Mouse (Mus musculus) frontal cortex, postnatal 25 days (tissue): ENCODE data around the gene Syt16.
A peak's percentile ranks its signal among the peaks of the same experiment; 100 is the strongest.

Source experiments
- DNase-seq, 2 experiments: peaks; one replicate each; pipeline ENCODE4 v3.0.0; 2022; ENCODE audit warnings: low spot score in 2 of 2

Syt16 gene

DNA sequence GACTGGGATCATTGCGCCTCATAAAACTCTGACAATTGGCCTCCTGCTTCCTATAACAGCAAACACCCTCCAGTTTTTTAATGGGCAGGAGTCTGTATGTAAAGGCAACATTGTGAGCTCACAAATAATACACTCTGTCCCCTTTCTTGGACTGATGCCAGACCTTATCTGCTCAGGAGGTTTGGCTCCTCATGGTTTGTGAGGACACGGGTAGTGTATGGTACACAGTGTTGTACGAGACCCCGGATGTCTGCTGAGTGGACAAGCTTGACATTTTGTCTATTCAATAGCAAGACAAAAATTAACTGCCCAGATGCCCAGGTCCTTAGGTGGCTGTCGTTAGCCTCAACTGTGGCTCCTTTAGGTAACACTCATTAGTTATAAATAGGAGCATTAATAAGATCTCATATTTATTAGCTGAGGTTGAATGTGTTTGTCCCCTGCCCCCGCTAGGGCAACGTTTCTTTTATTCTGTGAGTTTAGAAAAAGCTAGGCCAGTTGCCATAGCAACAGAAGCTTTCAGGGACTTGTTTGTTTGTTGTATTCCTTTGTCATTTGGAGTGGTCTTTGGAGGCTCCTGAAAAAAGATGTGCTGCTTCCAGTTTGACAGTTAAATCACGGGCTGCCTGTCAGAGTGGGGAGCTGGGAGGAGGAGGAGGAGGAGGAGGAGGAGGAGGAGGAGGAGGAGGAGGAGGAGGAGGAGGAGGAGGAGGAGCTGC lies 101.3 kb downstream of the Syt16 start:
- no peak for DNase-seq

DNA sequence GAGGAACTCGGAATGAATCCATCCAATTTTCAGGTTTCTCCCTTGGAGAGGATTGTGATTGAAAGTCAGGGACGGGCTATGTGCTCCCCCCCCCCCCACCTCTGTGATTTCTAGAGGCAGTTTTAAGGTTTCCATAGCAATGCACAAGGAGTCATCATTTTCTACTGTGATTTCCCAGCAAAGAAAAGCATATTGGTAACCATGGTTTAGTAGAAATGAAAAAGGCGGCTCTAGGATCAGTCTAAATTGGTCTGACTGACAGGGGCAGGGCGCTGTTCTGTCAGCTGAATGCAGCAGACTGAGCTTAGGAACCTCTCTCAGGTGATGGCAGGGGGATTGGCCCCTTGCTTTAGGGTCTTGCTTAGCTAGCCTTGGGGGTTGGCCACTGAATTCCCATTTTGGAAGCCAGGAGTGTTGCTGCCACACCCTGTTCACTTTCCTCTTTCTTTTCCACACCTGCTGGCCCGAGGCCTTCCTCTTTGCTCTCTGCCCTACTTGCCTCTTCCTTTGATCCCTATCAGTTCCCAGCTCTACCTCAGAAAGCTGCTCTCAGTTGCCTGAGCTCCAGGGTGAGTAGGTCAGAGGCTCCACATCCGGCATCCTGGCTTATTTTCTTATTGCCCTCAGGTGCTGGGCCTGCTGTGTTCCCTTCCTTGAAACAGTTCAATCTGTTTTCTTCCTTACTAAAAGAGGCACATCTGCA lies 108.5 kb downstream of the Syt16 start:
- no peak for DNase-seq

DNA sequence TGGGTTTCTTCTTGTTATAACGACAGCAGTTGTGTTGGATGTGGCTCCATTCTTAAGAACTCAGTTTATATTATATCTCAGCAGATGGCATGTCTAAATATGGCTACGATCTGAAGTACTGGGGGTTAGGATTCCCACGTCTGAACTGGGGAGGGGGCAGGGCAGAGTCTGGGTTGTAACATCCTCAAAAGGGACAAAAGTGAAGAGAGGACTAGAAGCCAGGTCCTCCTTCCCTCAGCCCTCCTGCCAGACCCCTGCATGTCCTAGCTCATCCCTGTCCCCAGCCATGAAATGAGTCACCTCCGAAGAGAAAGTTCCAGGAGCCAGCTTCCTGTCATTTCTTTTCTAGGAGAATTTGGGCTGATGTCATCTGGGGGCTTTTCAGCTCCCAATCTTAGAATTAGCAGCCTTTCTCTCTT lies 111.2 kb downstream of the Syt16 start:
- peak; percentile 24 to 49 for DNase-seq

GRCm38 (mm10) chr12:74109462-74110068 lies 112.1 kb downstream of the Syt16 start:
- DNase-seq = no peak

DNA sequence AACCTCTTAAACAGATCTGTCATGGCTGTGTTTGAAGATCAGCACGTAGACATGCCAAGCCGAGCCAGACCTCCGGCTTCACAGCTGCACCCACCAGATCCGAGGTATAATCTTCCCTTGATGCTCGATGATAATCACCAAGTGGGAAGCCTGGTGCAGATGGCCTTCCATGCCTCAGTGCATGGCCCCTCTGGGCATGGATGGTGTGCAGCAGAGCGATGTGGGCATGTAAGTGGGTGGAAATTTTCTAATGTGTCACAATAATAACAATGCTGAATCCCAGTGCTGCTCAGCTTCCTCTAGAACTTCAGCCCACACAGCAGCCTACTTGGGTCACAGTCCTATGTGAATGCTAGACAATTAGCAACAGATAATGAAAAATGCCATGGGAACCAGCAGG lies 119.4 kb downstream of the Syt16 start:
- DNase-seq = no peak

GRCm38 (mm10) chr12:74125796-74126195 lies 128.3 kb downstream of the Syt16 start:
- no peak for DNase-seq

DNA sequence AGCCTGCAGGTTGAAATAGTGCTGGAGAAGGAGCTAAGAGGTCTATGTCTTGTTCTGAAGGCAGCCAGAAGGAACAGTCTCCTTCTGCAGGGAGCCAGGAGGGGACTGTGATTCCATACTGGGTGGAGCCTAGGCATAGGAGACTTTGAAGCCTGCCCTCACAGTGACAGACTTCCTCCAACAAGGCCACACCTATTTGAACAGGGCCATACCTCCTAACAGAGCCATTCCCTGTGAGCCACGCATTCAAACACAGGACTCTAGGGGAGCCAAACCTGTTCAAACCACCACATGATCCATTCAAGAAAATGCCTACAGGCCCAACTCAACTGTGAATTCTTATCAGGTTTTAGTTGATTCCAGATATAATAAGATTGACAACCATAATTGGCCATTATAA lies 130.8 kb downstream of the Syt16 start:
- no peak for DNase-seq

GRCm38 (mm10) chr12:74131790-74132189 lies 134.3 kb downstream of the Syt16 start:
- no peak for DNase-seq

DNA sequence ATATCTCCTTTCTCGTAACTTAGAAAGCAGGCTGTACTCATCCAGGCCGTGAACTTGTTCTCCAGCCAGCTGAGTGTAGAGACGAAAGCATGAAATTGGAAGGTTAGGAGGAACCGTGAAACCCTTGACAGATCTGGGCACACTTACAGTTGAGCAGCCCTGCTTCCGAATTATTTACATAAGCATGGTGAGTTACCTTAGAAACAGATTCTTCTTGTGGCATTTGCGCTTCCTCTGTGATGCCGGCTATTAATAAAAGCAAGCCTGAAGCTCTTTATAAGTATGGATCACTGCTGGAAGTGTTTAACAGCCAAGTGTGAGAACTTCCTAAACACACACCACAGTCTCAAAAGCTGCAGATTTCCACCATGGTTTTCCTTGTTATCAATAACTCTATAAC lies 144.7 kb downstream of the Syt16 start:
- no peak for DNase-seq

DNA sequence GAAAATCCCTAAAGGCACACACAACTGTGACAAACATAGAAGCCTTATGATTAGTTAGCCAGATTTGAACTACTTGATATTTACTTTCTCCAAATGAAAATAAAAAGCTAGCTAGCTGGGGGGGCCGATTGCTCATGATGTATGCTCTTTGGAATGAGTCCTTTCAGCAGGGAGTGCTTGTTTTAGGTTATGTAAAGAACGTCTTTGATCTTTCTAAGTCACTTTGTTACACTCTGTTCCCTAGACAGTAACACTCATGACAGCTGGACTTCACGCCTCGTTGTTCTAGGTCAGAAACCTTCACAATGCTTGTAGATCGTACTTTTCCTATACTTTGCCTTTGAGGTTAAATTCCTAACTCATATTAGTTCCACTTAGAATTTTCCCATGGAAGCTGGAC lies 146.9 kb downstream of the Syt16 start:
- DNase-seq = no peak

GRCm38 (mm10) chr12:74160791-74161190 lies 163.3 kb downstream of the Syt16 start:
- DNase-seq = no peak

GRCm38 (mm10) chr12:74163080-74163479 lies 165.6 kb downstream of the Syt16 start:
- DNase-seq = no peak

- DNase-seq = no peak
Measured at GRCm38 (mm10) chr12:74171257-74171656, 173.8 kb downstream of the Syt16 start.

GRCm38 (mm10) chr12:74173902-74174301 lies 176.4 kb downstream of the Syt16 start:
- no peak for DNase-seq

GRCm38 (mm10) chr12:74184596-74184995 lies 187.1 kb downstream of the Syt16 start:
- DNase-seq = no peak

GRCm38 (mm10) chr12:74188243-74188785 lies 190.9 kb downstream of the Syt16 start:
- no peak for DNase-seq

DNA sequence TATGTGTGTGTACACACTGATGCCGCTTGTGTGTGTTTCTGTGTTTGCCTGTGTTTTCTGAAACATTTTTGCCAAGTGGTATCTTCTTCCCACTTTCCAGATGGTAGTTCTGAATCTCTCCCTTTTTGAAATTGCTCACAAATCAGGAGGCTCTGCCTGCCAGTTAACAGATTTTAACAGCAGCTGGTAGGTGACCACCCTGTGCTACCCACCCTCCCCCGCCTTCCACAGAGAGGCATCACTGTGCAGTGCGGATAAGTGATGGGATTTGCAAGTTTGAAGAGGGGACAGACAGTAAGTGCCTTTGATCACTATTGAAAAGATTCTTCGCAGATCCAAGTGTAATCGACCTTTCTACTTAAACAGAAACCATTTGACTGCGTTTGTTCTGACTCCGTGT lies 191.4 kb downstream of the Syt16 start:
- DNase-seq = no peak

- no peak for DNase-seq
Measured at GRCm38 (mm10) chr12:74189840-74190239, 192.4 kb downstream of the Syt16 start.

GRCm38 (mm10) chr12:74190297-74190696 lies 192.8 kb downstream of the Syt16 start:
- no peak for DNase-seq

GRCm38 (mm10) chr12:74192552-74192951 lies 195.1 kb downstream of the Syt16 start:
- no peak for DNase-seq

DNA sequence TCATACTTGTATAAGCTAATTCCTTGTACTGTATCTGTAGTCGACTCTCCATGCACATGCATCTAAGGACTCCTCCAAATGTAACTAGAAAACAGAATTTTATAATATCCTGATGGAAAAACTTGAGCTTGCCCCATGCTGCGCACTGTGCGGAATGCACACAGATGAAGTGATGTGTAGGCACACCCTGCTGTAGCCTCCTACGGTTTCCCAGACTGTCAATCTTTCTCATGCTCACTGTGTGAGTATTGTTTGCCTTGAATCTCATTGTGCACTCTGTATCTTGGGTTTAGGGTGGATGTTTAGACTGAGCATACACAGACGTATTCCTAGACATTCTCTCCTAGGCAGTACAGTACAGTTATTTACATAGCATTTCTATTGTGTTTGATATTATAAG lies 203.9 kb downstream of the Syt16 start:
- DNase-seq = no peak

GRCm38 (mm10) chr12:74202431-74203042 lies 205.1 kb downstream of the Syt16 start:
- DNase-seq = no peak
